Comparison of ENCODE assay signal across 13 mouse cellular contexts in the genomic region with DNA sequence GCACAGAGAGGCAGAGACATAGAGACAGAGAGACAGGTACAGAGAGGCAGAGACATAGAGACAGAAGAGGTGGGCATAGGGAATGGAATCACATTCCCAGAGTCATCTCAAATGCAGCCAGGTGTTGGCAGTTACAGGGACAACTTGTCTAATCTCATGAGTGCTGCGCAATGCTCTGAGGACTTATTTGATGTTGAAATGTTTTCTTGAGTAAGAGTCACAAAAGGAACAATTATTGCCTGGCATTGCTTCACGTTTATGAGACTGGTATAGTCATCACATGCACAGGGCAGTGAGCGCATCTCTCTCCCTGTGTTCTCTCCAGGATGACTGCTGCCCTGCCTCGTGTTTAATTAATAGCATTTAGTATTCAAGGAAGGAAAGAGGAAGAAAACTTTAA. TPM values are rescaled to one million over a fixed set of nuclear protein-coding genes. Genes with fewer than 3 reads are reported as not detected.
DNase-seq lines count a peak whose midpoint lies in the region; ATAC-seq and TF ChIP-seq lines count a peak whose summit lies in the region.
"Had no signal": no experiment of that assay in that cellular context is flagged by ENCODE, and none has a peak within 500 bp of the region (broad histone marks: within the 10 kb centered on the region; RNA-seq: fewer than 3 reads in every experiment).

No protein-coding gene starts in this region.

- WGBS in hindbrain, embryonic 12.5 days: 78% methylated on average over 4 of the region's 4 CpGs
- WGBS in midbrain, embryonic 14.5 days: 59% methylated on average over 4 of the region's 4 CpGs
- 64% methylated on average over 4 of the region's 4 CpGs for WGBS in intestine, embryonic 16.5 days

- no peak for TF ChIP-seq POLR2A in brain, embryonic 14.5 days (IDR thresholded peaks at IDR 0.05; ENCODE audit: borderline replicate concordance, extremely low read depth, insufficient read depth, insufficient read length, poor library complexity, severe bottlenecking)

- peaks cover 11% of the 10 kb centered on the region for H3K4me1 ChIP-seq in hindbrain, embryonic 12.5 days
- H3K4me1 ChIP-seq in midbrain, embryonic 14.5 days (ENCODE audit: control insufficient read depth, insufficient read depth, low read length): peaks cover 16% of the 10 kb centered on the region
- no peaks in the 10 kb centered on the region for H3K4me1 ChIP-seq in intestine, embryonic 16.5 days (ENCODE audit: control insufficient read depth, insufficient read depth, low read length)

- DNase-seq in layer of hippocampus, adult 2 months (ENCODE audit: low spot score in 2 of 2): no peak
- no peak for DNase-seq in layer of hippocampus, adult 18-20 months (ENCODE audit: low spot score in 2 of 2)
- peak; percentile 14 for DNase-seq in brain, embryonic 14.5 days (ENCODE audit: low read depth)
- peak; percentile 18 for DNase-seq in midbrain, embryonic 14.5 days
- DNase-seq in left cerebral cortex, postnatal 36 days (ENCODE audit: low spot score in 2 of 2): no peak
- DNase-seq in urinary bladder, postnatal 36 days (ENCODE audit: low spot score in 2 of 2): no peak
- DNase-seq: kidney, postnatal 36 days had no signal

- no peak overlapping the region for H3K4me2 ChIP-seq in hindbrain, embryonic 12.5 days (replicated peaks)
- H3K4me2 ChIP-seq in midbrain, embryonic 14.5 days (ENCODE audit: low read length): no peak overlapping the region
- no peak overlapping the region for H3K4me2 ChIP-seq in intestine, embryonic 16.5 days (ENCODE audit: low read depth, low read length)
- H3K4me2 ChIP-seq: lung, embryonic 14.5 days had no signal

- no peak for ATAC-seq in hindbrain, embryonic 12.5 days (ENCODE audit: low FRiP score)
- ATAC-seq in midbrain, embryonic 14.5 days (ENCODE audit: low FRiP score, low TSS enrichment): 0 out of 2 replicates have a peak, but pooled peaks have one; percentile 40
- ATAC-seq in intestine, embryonic 16.5 days: no peak

- H3K27me3 ChIP-seq in hindbrain, embryonic 12.5 days: no peaks in the 10 kb centered on the region
- H3K27me3 ChIP-seq in midbrain, embryonic 14.5 days (ENCODE audit: control insufficient read depth, insufficient read depth, low read length): no peaks in the 10 kb centered on the region
- H3K27me3 ChIP-seq in intestine, embryonic 16.5 days (replicated peaks; ENCODE audit: control insufficient read depth, insufficient read depth, low read length): no peaks in the 10 kb centered on the region

- no peaks in the 10 kb centered on the region for H3K36me3 ChIP-seq in hindbrain, embryonic 12.5 days
- H3K36me3 ChIP-seq in midbrain, embryonic 14.5 days (ENCODE audit: control insufficient read depth, insufficient read depth, low read length): no peaks in the 10 kb centered on the region
- H3K36me3 ChIP-seq in intestine, embryonic 16.5 days (ENCODE audit: control insufficient read depth, insufficient read depth, low read length): no peaks in the 10 kb centered on the region

- peak overlapping the region; percentile 82 for H3K27ac ChIP-seq in layer of hippocampus, adult 2 months
- peak overlapping the region; percentile 78 for H3K27ac ChIP-seq in hindbrain, embryonic 12.5 days
- peak overlapping the region; percentile 81 for H3K27ac ChIP-seq in midbrain, embryonic 14.5 days (replicated peaks; ENCODE audit: low read depth, low read length)
- no peak overlapping the region for H3K27ac ChIP-seq in intestine, embryonic 16.5 days (ENCODE audit: low read length)

- H3K4me3 ChIP-seq in layer of hippocampus, adult 2 months: no peak overlapping the region
- no peak overlapping the region for H3K4me3 ChIP-seq in hindbrain, embryonic 12.5 days
- no peak overlapping the region for H3K4me3 ChIP-seq in midbrain, embryonic 14.5 days (replicated peaks; ENCODE audit: low read depth, low read length)
- H3K4me3 ChIP-seq in intestine, embryonic 16.5 days (ENCODE audit: low read length): no peak overlapping the region
- H3K4me3 ChIP-seq: erythroblast, embryonic 14.5 days had no signal

- peaks cover 14% of the 10 kb centered on the region; the same call in 1 of the 2 replicates for H3K9me3 ChIP-seq in hindbrain, embryonic 12.5 days (replicated peaks)
- peaks cover 9% of the 10 kb centered on the region; the same call in 1 of the 2 replicates for H3K9me3 ChIP-seq in midbrain, embryonic 14.5 days (ENCODE audit: control insufficient read depth, low read length)
- H3K9me3 ChIP-seq in intestine, embryonic 16.5 days (ENCODE audit: control insufficient read depth, low read length): no peaks in the 10 kb centered on the region

- H3K9ac ChIP-seq in hindbrain, embryonic 12.5 days: no peak overlapping the region
- no peak overlapping the region for H3K9ac ChIP-seq in midbrain, embryonic 14.5 days (replicated peaks; ENCODE audit: low read length)
- H3K9ac ChIP-seq in intestine, embryonic 16.5 days (ENCODE audit: low read depth, low read length): no peak overlapping the region
- H3K9ac ChIP-seq: lung, embryonic 14.5 days had no signal

- TF ChIP-seq CTCF in layer of hippocampus, adult 2 months (conservative IDR thresholded peaks at IDR 0.05): no peak
- no peak for TF ChIP-seq CTCF in brain, embryonic 14.5 days (IDR thresholded peaks at IDR 0.05; ENCODE audit: borderline replicate concordance, extremely low read depth, insufficient read depth, insufficient read length)

- intact Hi-C loops in left cerebral cortex, postnatal 36 days (cut with DNase I): no loop called here

RNA-seq across cellular contexts. Expression of a gene that starts 45.1 kb away (rescaled TPM):
- total RNA-seq in layer of hippocampus, adult 2 months (2021): under 1 TPM; 0.32 to 0.44 TPM
- total RNA-seq in layer of hippocampus, adult 18-20 months (2021): under 1 TPM in 1 of 2 experiments, not detected in 1; 0.53 TPM
- 0.25 and 0.36 TPM in 2 replicates for polyA plus RNA-seq in brain, embryonic 14.5 days (2012; rRNA removed)
- 0.31 and 1.3 TPM in 2 replicates for polyA plus RNA-seq in hindbrain, embryonic 12.5 days (2016; fragmentation: Nextera tagmentation; extraction: Ambion mirVana)
- polyA plus RNA-seq in midbrain, embryonic 14.5 days (2014; fragmentation: Nextera tagmentation; extraction: Ambion mirVana): 0.35 and 0.50 TPM in 2 replicates
- 0.16 and 0.20 TPM in 2 replicates for polyA plus RNA-seq in intestine, embryonic 16.5 days (2015; fragmentation: Nextera tagmentation; extraction: Ambion mirVana)
- total RNA-seq in left cerebral cortex, postnatal 36 days (2021): under 1 TPM in 1 of 2 experiments, not detected in 1; 0.36 TPM
- total RNA-seq: heart, adult 18-20 months; heart, postnatal 36 days had no signal
- polyA plus RNA-seq: erythroblast, embryonic 14.5 days had no signal

Comparison
In these comparisons a context has a peak if more than half of its experiments do, and no peak if none do; other contexts are left out.
1. DNase-seq: peak in brain, embryonic 14.5 days (single experiment) and midbrain, embryonic 14.5 days (single experiment); none in layer of hippocampus, adult 2 months (0 of 2), layer of hippocampus, adult 18-20 months (0 of 2), left cerebral cortex, postnatal 36 days (0 of 2) and urinary bladder, postnatal 36 days (0 of 2).